In genomic region chr1:125808426-125808825, GRCm38 (mm10) we compare ENCODE assay signal across 9 mouse cellular contexts.
DNase-seq lines count a peak whose midpoint lies in the region; ATAC-seq lines count a peak whose summit lies in the region.
"Had no signal": no experiment of that assay in that cellular context is flagged by ENCODE, and none has a peak within 500 bp of the region (broad histone marks: within the 10 kb centered on the region; RNA-seq: fewer than 3 reads in every experiment).

No protein-coding gene starts in this region.

- H3K4me3 ChIP-seq in kidney, embryonic 16.5 days (ENCODE audit: low read length): no peak overlapping the region
- H3K4me3 ChIP-seq in embryonic facial prominence, embryonic 14.5 days (ENCODE audit: low read depth, low read length): no peak overlapping the region

- no peaks in the 10 kb centered on the region for H3K27me3 ChIP-seq in kidney, embryonic 16.5 days (ENCODE audit: insufficient read depth, low read length)
- no peaks in the 10 kb centered on the region for H3K27me3 ChIP-seq in embryonic facial prominence, embryonic 14.5 days (replicated peaks; ENCODE audit: control insufficient read depth, insufficient read depth, low read length)

- no peak for ATAC-seq in kidney, embryonic 16.5 days (ENCODE audit: low FRiP score, low TSS enrichment)
- ATAC-seq in embryonic facial prominence, embryonic 14.5 days (ENCODE audit: low read depth): peak; percentile 80; the same call in 1 of the 2 replicates
- ATAC-seq: lung, postnatal 0 days had no signal

- WGBS in kidney, embryonic 16.5 days: 60% methylated on average over 2 of the region's 2 CpGs
- 61% methylated on average over 2 of the region's 2 CpGs for WGBS in embryonic facial prominence, embryonic 14.5 days

- H3K4me1 ChIP-seq in kidney, embryonic 16.5 days (ENCODE audit: insufficient read depth, low read length): no peaks in the 10 kb centered on the region
- no peaks in the 10 kb centered on the region for H3K4me1 ChIP-seq in embryonic facial prominence, embryonic 14.5 days (ENCODE audit: control insufficient read depth, insufficient read depth, low read length)

- intact Hi-C loops in left cerebral cortex, postnatal 25 days (cut with DNase I): no loop called here

- no peak overlapping the region for H3K9ac ChIP-seq in kidney, embryonic 16.5 days (replicated peaks; ENCODE audit: low read length)
- H3K9ac ChIP-seq in embryonic facial prominence, embryonic 14.5 days (ENCODE audit: low read depth, low read length): no peak overlapping the region

- no peaks in the 10 kb centered on the region for H3K9me3 ChIP-seq in kidney, embryonic 16.5 days (ENCODE audit: low read length)
- H3K9me3 ChIP-seq in embryonic facial prominence, embryonic 14.5 days (ENCODE audit: control insufficient read depth, low read length): no peaks in the 10 kb centered on the region

- no peak overlapping the region for H3K27ac ChIP-seq in kidney, embryonic 16.5 days (ENCODE audit: low read length)
- H3K27ac ChIP-seq in embryonic facial prominence, embryonic 14.5 days (replicated peaks; ENCODE audit: low read depth, low read length): no peak overlapping the region
- H3K27ac ChIP-seq: stomach, postnatal 0 days had no signal

- no peak overlapping the region for H3K4me2 ChIP-seq in kidney, embryonic 16.5 days (replicated peaks; ENCODE audit: low read depth, low read length)
- no peak overlapping the region for H3K4me2 ChIP-seq in embryonic facial prominence, embryonic 14.5 days (ENCODE audit: low read depth, low read length)

- peak; percentile 10 for DNase-seq in kidney, adult 11 months
- peak; percentile 31 for DNase-seq in embryonic facial prominence, embryonic 14.5 days (ENCODE audit: low spot score)
- peak; percentile 23 for DNase-seq in kidney, postnatal 10 days
- peak; percentile 4 to 20 for DNase-seq in left cerebral cortex, postnatal 25 days (ENCODE audit: low spot score in 2 of 2)
- no peak for DNase-seq in Muller cell, postnatal 12 days (ENCODE audit: inconsistent ontology term)
- no peak for DNase-seq in spleen, adult 12 weeks (ENCODE audit: low spot score)

- no peaks in the 10 kb centered on the region for H3K36me3 ChIP-seq in kidney, embryonic 16.5 days (ENCODE audit: insufficient read depth, low read length)
- H3K36me3 ChIP-seq in embryonic facial prominence, embryonic 14.5 days (ENCODE audit: control insufficient read depth, insufficient read depth, low read length): no peaks in the 10 kb centered on the region

Comparison
In these comparisons a context has a peak if more than half of its experiments do, and no peak if none do; other contexts are left out.
1. DNase-seq: peak in kidney, adult 11 months (single experiment), embryonic facial prominence, embryonic 14.5 days (single experiment), kidney, postnatal 10 days (single experiment) and left cerebral cortex, postnatal 25 days (2 of 2); none in Muller cell, postnatal 12 days (single experiment) and spleen, adult 12 weeks (single experiment).